Mouse (Mus musculus): ENCODE data around the gene Bpifb9b.
"Not testable (repeated sequence)": the region's sequence is repeated elsewhere in the genome, so short reads cannot be mapped to it uniquely, and the experiment has no call there.

Gene Bpifb9b

DNA sequence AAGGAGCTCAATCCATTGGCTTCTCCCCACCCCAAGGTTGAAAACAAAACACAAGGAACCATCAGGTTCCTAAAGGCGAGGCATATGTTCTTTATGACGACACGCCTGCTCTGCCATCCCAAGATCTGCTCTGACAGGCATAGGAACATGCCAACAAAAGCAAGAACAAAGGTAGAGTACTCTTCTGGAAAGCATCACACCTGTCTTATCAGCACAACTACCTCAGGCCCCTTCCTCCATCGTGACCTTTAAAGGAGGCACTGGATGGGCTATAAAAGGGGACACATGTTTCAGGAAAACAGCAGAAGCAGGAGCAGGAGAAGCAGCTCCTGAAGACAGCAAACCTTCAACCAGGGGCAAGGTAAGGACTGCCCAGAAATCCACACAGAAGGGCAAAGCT lies at the start of gene Bpifb9b:
Bpifb9b (plus strand) TSS at position 301 of the 400 bp plus-strand sequence.
- H3K9me3 ChIP-seq (ENCODE audit: low read length); H3K4me3 ChIP-seq (replicated peaks; ENCODE audit: low read length); H3K27me3 ChIP-seq (ENCODE audit: insufficient read depth, low read length); H3K4me1 ChIP-seq (replicated peaks; ENCODE audit: low read depth, low read length); H3K36me3 ChIP-seq (ENCODE audit: insufficient read depth, low read length): not testable (repeated sequence)

- not testable (repeated sequence) for H3K9me3 ChIP-seq (ENCODE audit: low read length); H3K27me3 ChIP-seq (ENCODE audit: insufficient read depth, low read length); H3K36me3 ChIP-seq (ENCODE audit: insufficient read depth, low read length); H3K4me1 ChIP-seq (replicated peaks; ENCODE audit: low read depth, low read length); H3K4me3 ChIP-seq (replicated peaks; ENCODE audit: low read length)
These were observed 49.5 kb upstream of the Bpifb9b start, which contains the start of gene Bpifb9a for GRCm38 (mm10) chr2:154257554-154257953. Gene Bpifb9a (plus strand): TSS chr2:154257854.

DNA sequence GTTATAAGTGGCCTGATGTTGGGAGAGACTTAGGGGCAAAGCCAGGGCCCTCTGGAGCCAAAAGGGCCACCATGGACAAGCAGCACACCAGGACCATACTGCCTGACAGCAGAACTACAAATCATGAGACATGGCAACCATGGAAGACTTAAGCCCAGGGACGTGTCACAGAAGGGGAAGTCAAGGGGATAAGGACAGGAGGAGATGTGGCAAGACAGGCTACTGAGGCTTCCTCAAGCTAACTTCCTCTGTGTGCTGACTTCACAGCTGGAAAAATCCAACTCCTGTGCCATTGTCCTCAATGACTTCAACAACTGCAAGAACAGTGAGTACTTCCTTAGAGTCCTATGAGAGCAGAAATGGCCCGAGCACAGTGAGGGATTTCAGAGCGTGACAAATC lies 42.6 kb upstream of the Bpifb9b start:
- not testable (repeated sequence) for H3K4me1 ChIP-seq (replicated peaks; ENCODE audit: low read depth, low read length); H3K36me3 ChIP-seq (ENCODE audit: insufficient read depth, low read length); H3K4me3 ChIP-seq (replicated peaks; ENCODE audit: low read length)

GRCm38 (mm10) chr2:154291866-154292265 lies 15.2 kb upstream of the Bpifb9b start:
- not testable (repeated sequence) for H3K9me3 ChIP-seq (ENCODE audit: low read length); H3K36me3 ChIP-seq (ENCODE audit: insufficient read depth, low read length); H3K4me1 ChIP-seq (replicated peaks; ENCODE audit: low read depth, low read length); H3K4me3 ChIP-seq (replicated peaks; ENCODE audit: low read length); H3K27me3 ChIP-seq (ENCODE audit: insufficient read depth, low read length)

More for the DNA sequence above, 42.6 kb upstream of the Bpifb9b start:
- not testable (repeated sequence) for H3K9me3 ChIP-seq (ENCODE audit: low read length); H3K27me3 ChIP-seq (ENCODE audit: insufficient read depth, low read length)

DNA sequence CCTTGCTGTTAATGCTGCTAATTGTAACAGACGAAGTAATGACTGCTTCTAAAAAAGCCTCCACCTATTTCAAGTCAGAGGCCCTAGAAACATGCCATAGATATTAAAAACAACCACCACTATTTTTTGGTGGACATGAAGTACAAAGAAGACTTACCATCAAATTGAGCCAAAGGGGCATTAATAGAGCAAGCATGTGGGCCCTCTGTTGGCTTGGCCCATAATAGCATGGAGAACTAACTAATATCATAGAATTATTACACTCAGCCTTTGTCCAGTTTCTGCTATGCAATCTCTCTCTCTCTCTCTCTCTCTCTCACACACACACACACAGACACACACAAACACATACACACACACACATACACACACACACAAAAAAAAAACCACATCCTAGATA lies 14.2 kb upstream of the Bpifb9b start:
- Histone ChIP-seq H3K4me1 (replicated peaks; ENCODE audit: low read depth, low read length) (no peaks in the 10 kb centered on the region), H3K27me3 (ENCODE audit: insufficient read depth, low read length) (no peaks in the 10 kb centered on the region), H3K9me3 (ENCODE audit: low read length) (no peaks in the 10 kb centered on the region), H3K4me3 (replicated peaks; ENCODE audit: low read length) (no peak overlapping the region), H3K36me3 (ENCODE audit: insufficient read depth, low read length) (no peaks in the 10 kb centered on the region)
- no peak for TF ChIP-seq CTCF (conservative IDR thresholded peaks at IDR 0.05; ENCODE audit: low read length)
- TF ChIP-seq POU5F1 (IDR thresholded peaks at IDR 0.05; ENCODE audit: borderline replicate concordance, low read length), result no peak
- no peak for TF ChIP-seq NANOG (IDR thresholded peaks at IDR 0.05; ENCODE audit: borderline replicate concordance, low read length)

DNA sequence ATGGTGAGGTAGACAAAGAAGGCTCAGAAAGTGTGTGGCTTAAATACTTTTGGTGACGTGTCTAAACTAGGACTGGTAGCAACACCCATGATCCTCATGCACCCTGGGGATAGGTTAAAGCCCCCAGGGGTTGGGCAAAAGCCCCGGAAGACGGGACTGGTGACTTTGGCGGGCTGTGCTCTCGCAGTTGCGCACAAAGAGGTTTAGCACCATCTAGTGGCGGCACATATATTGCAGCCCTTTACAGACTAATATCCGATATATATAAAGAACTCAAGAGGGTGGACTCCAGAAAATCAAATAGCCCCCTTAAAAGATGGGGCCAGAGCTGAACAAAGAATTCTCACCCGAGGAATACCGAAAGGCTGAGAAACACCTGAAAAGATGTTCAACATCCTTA lies 12.3 kb upstream of the Bpifb9b start:
- H3K9me3 ChIP-seq (ENCODE audit: low read length); H3K36me3 ChIP-seq (ENCODE audit: insufficient read depth, low read length); H3K4me1 ChIP-seq (replicated peaks; ENCODE audit: low read depth, low read length); H3K4me3 ChIP-seq (replicated peaks; ENCODE audit: low read length); H3K27me3 ChIP-seq (ENCODE audit: insufficient read depth, low read length): not testable (repeated sequence)
- peak; percentile 53 for TF ChIP-seq CTCF (conservative IDR thresholded peaks at IDR 0.05; ENCODE audit: low read length)

DNA sequence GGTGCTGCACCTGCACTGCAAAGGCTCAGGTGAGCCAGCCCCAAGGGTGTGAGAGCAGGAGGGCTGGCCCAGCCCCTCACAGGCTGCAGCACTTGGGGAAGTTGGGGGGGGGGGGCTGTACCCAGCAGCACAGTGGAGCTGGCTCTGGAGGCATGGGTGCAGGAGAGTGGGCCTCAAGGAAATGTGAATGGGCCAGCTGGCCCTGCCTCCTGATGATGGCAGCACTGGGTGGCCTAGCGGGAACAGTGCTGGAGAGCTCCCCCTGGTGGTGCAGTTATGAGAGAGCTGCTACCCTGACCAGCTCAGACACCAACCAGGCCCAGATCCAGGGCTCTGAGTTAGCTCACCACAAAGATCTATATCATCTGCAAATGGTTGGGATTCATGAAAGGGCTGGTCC lies 6.5 kb upstream of the Bpifb9b start:
- Histone ChIP-seq H3K36me3 (ENCODE audit: insufficient read depth, low read length) (no peaks in the 10 kb centered on the region), H3K9me3 (ENCODE audit: low read length) (no peaks in the 10 kb centered on the region), H3K27me3 (ENCODE audit: insufficient read depth, low read length) (no peaks in the 10 kb centered on the region), H3K4me1 (replicated peaks; ENCODE audit: low read depth, low read length) (peaks cover 4% of the 10 kb centered on the region; the same call in 1 of the 2 replicates), H3K4me3 (replicated peaks; ENCODE audit: low read length) (no peak overlapping the region)
- TF ChIP-seq CTCF (conservative IDR thresholded peaks at IDR 0.05; ENCODE audit: low read length) (peak; percentile 88), POU5F1 (IDR thresholded peaks at IDR 0.05; ENCODE audit: borderline replicate concordance, low read length) (no peak), NANOG (IDR thresholded peaks at IDR 0.05; ENCODE audit: borderline replicate concordance, low read length) (no peak)

GRCm38 (mm10) chr2:154301763-154302162 lies 5.3 kb upstream of the Bpifb9b start:
- TF ChIP-seq CTCF (conservative IDR thresholded peaks at IDR 0.05; ENCODE audit: low read length), result no peak
- TF ChIP-seq POU5F1 (IDR thresholded peaks at IDR 0.05; ENCODE audit: borderline replicate concordance, low read length), result no peak
- H3K9me3 ChIP-seq (ENCODE audit: low read length), result no peaks in the 10 kb centered on the region
- H3K36me3 ChIP-seq (ENCODE audit: insufficient read depth, low read length), result no peaks in the 10 kb centered on the region
- H3K27me3 ChIP-seq (ENCODE audit: insufficient read depth, low read length), result no peaks in the 10 kb centered on the region
- H3K4me3 ChIP-seq (replicated peaks; ENCODE audit: low read length), result no peak overlapping the region
- peaks cover 4% of the 10 kb centered on the region; the same call in 1 of the 2 replicates for H3K4me1 ChIP-seq (replicated peaks; ENCODE audit: low read depth, low read length)

- H3K27me3 ChIP-seq (ENCODE audit: insufficient read depth, low read length); H3K4me3 ChIP-seq (replicated peaks; ENCODE audit: low read length); H3K9me3 ChIP-seq (ENCODE audit: low read length); H3K36me3 ChIP-seq (ENCODE audit: insufficient read depth, low read length); H3K4me1 ChIP-seq (replicated peaks; ENCODE audit: low read depth, low read length): not testable (repeated sequence)
These were observed 2.4 kb upstream of the Bpifb9b start for GRCm38 (mm10) chr2:154304604-154305003.

- not testable (repeated sequence) for H3K4me3 ChIP-seq (replicated peaks; ENCODE audit: low read length); H3K27me3 ChIP-seq (ENCODE audit: insufficient read depth, low read length); H3K4me1 ChIP-seq (replicated peaks; ENCODE audit: low read depth, low read length); H3K9me3 ChIP-seq (ENCODE audit: low read length); H3K36me3 ChIP-seq (ENCODE audit: insufficient read depth, low read length)
These were observed 6.7 kb downstream of the Bpifb9b start for GRCm38 (mm10) chr2:154313771-154314170.

Measured in E14TG2a.4 (cell line).